Mouse (Mus musculus) heart, embryonic 10.5 days (tissue): ENCODE results near the gene Skap1. TPM values are rescaled to one million over a fixed set of nuclear protein-coding genes. Genes with fewer than 3 reads are reported as not detected.

Experiments used
- DNase-seq: peaks from one replicate; pipeline ENCODE4 v3.0.0-alpha.2; 2017; ENCODE audit warnings: low spot score
- H3K27ac ChIP-seq: fragments of 300-500 bp; sonication (generic); 2 replicates; pipeline ENCODE4 v1.5.1; 2016; ENCODE audit warnings: mild to moderate bottlenecking
- H3K27me3 ChIP-seq: fragments of 300-500 bp; sonication (generic); 2 replicates; pipeline ENCODE4 v1.6.1; 2016; ENCODE audit warnings: mild to moderate bottlenecking; ENCODE audit not compliant: poor library complexity, insufficient read depth, severe bottlenecking
- H3K36me3 ChIP-seq: fragments of 300-500 bp; sonication (generic); 2 replicates; pipeline ENCODE4 v1.6.1; 2016; ENCODE audit warnings: mild to moderate bottlenecking, moderate library complexity
- H3K4me1 ChIP-seq: fragments of 300-500 bp; sonication (generic); 2 replicates; pipeline ENCODE4 v1.6.1; 2016; ENCODE audit warnings: mild to moderate bottlenecking
- H3K4me3 ChIP-seq: fragments of 300-500 bp; sonication (generic); 2 replicates; pipeline ENCODE4 v1.5.1; 2016; ENCODE audit warnings: mild to moderate bottlenecking, moderate library complexity
- H3K9me3 ChIP-seq: fragments of 300-500 bp; sonication (generic); 2 replicates; pipeline ENCODE4 v1.6.1; 2016; ENCODE audit warnings: mild to moderate bottlenecking, moderate library complexity
- WGBS: fragments of 180-500 bp; shearing (Covaris S2); methylation state at CpG from one replicate; pipeline ENCODE4 v1.1.7; 2016; 5-methylcytosine and 5-hydroxymethylcytosine counted together
- polyA plus RNA-seq: library from polyadenylated mRNA; unstranded; fragments of >200 nt; fragmentation: Nextera tagmentation; extraction: Ambion mirVana; gene quantifications from 2 replicates; pipeline ENCODE4 v1.2.1, GENCODE M21; 2016

Skap1 gene
- polyA plus RNA-seq, 1 experiment from 2014 or later = 0.69 TPM

GRCm38 (mm10) chr11:96542003-96542402, 77.6 kb downstream of the Skap1 start:
- no peaks in the 10 kb centered on the region for H3K9me3 ChIP-seq
- H3K27ac ChIP-seq = no peak overlapping the region
- DNase-seq = no peak
- no peaks in the 10 kb centered on the region for H3K4me1 ChIP-seq
- no peak overlapping the region for H3K4me3 ChIP-seq
- no peaks in the 10 kb centered on the region for H3K36me3 ChIP-seq
- WGBS = 64% methylated on average over 7 of the region's 7 CpGs
- H3K27me3 ChIP-seq = peaks cover 51% of the 10 kb centered on the region

GRCm38 (mm10) chr11:96542561-96542960, 78.2 kb downstream of the Skap1 start:
- DNase-seq = no peak
- Histone ChIP-seq H3K9me3 (no peaks in the 10 kb centered on the region), H3K4me3 (no peak overlapping the region), H3K36me3 (no peaks in the 10 kb centered on the region), H3K4me1 (no peaks in the 10 kb centered on the region), H3K27ac (no peak overlapping the region), H3K27me3 (peaks cover 46% of the 10 kb centered on the region)
- WGBS = 86% methylated on average over 7 of the region's 7 CpGs

- 68% methylated on average over 8 of the region's 8 CpGs for WGBS
- no peaks in the 10 kb centered on the region for H3K36me3 ChIP-seq
- H3K4me3 ChIP-seq = no peak overlapping the region
- no peak overlapping the region for H3K27ac ChIP-seq
- no peak for DNase-seq
- H3K4me1 ChIP-seq = no peaks in the 10 kb centered on the region
- H3K9me3 ChIP-seq = no peaks in the 10 kb centered on the region
- H3K27me3 ChIP-seq = peaks cover 21% of the 10 kb centered on the region
These were observed 82.0 kb downstream of the Skap1 start for GRCm38 (mm10) chr11:96546428-96546827.

DNA sequence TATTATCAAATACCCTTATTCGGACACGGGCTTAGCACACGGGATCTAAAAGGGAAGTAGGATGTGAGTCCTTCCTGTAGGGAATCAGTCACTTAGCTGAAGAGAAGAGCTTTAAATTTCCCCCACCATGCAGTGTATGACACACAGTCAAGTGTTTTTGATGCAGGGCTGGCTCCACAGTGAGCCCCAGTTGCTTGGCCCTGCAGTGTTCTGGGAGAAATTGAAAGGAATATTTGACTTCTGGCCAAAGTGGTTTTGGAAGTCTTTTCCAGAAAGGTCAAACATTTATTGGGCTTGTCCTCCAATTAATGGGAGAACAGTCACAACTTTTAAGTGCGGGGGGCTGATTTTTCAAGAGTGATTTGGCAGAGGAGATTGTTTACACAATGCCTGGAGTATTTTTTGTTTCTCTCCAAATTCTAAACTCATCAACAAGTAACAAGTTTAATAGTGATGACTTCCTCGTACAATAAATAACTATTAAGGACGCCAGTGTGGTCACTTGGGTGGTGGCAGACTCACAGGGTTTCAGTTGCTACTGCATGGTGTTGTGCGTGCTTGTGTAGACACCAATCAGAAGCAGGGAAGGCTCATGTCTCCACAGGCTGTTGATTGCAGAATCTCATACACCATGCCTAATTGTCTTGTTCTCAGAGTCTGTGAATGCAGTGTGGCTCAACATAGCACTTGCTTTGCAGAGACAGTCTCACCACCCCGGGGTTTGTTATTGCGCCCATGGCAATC, 86.7 kb downstream of the Skap1 start:
- Histone ChIP-seq H3K9me3 (no peaks in the 10 kb centered on the region), H3K27me3 (peaks cover 38% of the 10 kb centered on the region), H3K36me3 (no peaks in the 10 kb centered on the region), H3K4me1 (no peaks in the 10 kb centered on the region), H3K27ac (no peak overlapping the region), H3K4me3 (no peak overlapping the region)
- WGBS = 80% methylated on average over 9 of the region's 9 CpGs
- DNase-seq = no peak

DNA sequence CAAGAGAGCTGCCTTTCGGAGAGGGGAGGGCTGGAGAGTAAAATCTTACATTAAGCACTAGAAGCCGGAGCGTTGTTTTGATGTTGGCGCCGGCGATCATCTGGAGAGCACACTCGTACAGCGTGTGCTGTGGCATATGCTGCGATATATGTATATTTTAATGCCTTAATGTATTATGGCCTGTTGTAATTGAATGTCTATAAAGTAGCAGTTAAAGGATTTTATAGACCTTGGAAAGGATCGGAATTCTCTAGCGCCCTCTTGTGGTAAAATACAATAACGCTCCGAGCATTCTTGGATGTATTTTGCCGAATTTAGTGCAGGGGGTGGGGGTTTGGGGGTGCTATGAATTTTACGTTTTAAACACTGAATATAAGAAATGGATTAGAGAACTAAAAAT, 88.7 kb downstream of the Skap1 start:
- H3K4me1 ChIP-seq = no peaks in the 10 kb centered on the region
- H3K27me3 ChIP-seq = peaks cover 40% of the 10 kb centered on the region
- H3K27ac ChIP-seq = no peak overlapping the region
- H3K36me3 ChIP-seq = no peaks in the 10 kb centered on the region
- H3K4me3 ChIP-seq = peak overlapping the region; percentile 24; the same call in 1 of the 2 replicates
- H3K9me3 ChIP-seq = no peaks in the 10 kb centered on the region
- WGBS = 20% methylated on average over 15 of the region's 15 CpGs
- DNase-seq = no peak

DNA sequence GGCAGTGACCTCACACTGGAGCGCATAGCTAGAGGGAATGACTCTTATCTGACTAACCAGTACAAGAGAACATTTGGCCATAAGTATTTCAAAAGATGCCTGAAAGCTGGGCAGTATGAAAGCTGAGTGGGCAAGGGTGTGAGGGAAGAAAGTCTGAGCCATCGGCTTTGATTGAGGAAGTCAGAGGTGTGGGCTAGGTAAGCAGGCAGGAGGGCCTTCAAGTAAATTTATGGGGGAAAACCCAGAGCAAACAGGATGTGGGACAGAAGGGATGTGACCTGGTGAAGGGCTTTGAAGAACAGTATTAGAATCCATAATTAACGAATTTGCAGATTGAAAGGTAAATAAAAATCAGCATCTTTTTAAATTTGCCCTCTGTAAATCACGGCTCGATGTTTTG, 95.8 kb downstream of the Skap1 start:
- Histone ChIP-seq H3K4me1 (no peaks in the 10 kb centered on the region), H3K27ac (no peak overlapping the region), H3K9me3 (peaks cover 2% of the 10 kb centered on the region; the same call in 1 of the 2 replicates), H3K27me3 (peaks cover 22% of the 10 kb centered on the region), H3K4me3 (no peak overlapping the region), H3K36me3 (no peaks in the 10 kb centered on the region)
- DNase-seq = no peak
- 83% methylated on average over 5 of the region's 5 CpGs for WGBS

DNA sequence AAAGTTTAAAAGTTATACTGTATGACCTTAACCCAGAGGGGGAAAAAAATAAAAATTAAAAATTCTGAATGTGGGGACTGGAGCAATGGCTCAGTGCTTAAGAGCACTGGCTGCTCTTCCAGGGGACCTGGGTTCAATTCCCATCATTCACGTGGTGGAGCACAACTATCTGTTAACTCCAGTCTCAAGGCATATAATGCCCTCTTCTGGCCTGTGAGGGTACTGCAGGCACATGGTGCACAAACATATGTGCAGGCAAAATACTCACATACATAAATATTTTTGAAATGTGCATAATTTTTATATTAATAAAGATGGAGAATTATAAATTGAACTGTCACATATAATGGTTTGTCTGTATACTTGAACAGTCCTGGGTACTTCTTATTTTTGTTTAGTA, 99.7 kb downstream of the Skap1 start:
- Histone ChIP-seq H3K27ac (no peak overlapping the region), H3K9me3 (peaks cover 2% of the 10 kb centered on the region; the same call in 1 of the 2 replicates), H3K4me1 (no peaks in the 10 kb centered on the region), H3K27me3 (peaks cover 20% of the 10 kb centered on the region), H3K4me3 (no peak overlapping the region), H3K36me3 (no peaks in the 10 kb centered on the region)
- 54% methylated on average over 1 of the region's 1 CpGs for WGBS
- DNase-seq = no peak

DNA sequence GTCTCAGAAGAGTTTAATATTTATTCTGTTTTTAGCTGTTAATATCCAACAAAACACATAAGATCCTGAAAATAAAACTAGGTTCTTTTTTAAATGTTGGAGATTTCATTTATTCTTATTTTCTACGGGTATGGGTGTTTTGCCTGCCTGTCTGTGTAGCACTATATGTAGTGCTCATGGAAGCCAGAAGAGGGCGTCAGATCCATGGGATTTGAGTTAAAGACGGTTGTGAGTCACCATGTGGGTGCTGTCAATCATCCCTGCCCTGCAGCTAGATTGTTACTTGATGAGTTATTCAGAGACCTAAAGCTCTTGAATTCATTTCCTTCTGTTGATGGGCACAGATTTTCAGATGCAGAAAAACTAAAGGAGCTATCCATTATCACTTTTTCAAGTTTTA, 108.1 kb downstream of the Skap1 start:
- Histone ChIP-seq H3K4me1 (no peaks in the 10 kb centered on the region), H3K4me3 (no peak overlapping the region), H3K27ac (no peak overlapping the region), H3K36me3 (no peaks in the 10 kb centered on the region), H3K27me3 (peaks cover 40% of the 10 kb centered on the region), H3K9me3 (no peaks in the 10 kb centered on the region)
- WGBS = 33% methylated on average over 3 of the region's 3 CpGs
- DNase-seq = no peak

DNA sequence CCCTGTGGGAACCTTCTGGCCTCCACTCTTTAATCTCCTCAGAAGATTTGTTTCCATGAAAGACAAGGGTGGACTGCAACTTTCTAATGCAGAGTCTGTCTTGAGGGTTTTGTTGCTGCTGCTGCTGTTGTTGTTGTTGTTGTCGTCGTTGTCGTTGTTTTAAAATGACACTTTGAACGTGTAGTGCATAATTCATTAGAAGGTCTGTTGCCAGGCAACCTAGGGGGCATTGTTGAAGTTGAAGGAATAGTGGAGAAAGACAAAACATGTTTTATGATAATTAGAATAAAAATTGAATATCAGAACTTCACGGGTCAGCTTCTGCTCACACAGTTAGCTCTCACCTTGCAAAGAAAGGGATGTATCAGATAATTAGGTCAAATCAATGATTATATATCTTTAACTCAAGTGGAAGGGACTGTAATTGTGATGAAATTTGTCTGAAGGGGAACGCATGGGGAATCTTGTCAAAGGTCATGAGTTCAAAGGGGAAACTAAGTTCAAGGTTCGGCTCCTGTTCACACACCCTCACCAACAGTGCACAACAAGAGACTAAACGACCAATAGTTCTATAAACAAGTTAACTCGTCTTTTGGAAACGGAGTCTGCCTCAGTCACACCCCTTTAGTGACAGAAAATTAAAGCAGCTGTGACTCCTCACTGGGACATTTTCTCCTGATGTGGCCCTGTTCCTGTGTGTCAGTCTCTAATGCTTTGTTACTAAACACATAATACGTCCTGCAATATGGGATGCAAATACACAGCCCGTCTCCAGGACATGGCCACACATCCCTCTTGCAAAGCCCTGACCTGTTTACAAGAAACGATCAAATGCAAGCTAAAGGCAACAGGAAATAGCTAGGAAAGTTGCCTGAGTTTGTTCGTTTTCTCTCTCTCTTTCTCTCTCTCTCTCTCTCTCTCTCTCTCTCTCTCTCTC, 112.4 kb downstream of the Skap1 start:
- no peak for DNase-seq
- H3K27me3 ChIP-seq = peaks cover 32% of the 10 kb centered on the region
- 66% methylated on average over 14 of the region's 14 CpGs for WGBS

DNA sequence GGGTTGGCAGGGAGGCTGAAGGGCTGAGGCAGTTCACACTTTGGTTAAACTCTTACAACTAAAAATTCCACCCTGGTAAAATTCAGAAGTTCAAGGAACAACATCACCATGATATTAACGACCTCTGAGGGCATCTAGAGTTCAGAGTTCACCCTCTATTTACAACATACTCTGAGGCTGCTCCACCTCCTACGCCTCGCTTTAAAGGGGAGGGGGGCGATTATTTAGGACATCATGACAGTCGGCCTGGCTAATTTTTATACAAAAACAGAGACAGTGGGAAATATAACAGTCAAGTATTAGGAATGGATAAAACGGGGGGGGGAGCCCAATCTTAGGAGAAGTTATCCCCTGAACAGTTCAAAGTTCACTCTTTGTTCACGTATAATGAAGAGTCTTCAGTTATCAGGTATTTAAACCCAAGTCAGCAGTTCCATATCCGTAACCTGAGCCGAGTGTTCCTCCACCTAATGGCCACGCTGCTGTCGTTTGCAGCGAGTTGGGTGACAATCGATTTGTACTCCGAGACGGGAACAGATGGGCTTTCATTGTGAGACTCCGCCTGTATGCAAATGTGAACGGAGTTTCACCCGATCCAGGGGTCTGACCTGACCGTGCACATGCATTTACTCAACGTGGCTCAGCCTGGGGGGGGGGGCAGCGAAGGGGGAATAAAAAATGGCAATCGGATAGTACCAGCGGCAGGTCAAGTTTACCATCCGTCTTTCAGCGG, 114.3 kb downstream of the Skap1 start:
- DNase-seq = no peak
- Histone ChIP-seq H3K36me3 (no peaks in the 10 kb centered on the region), H3K27me3 (peaks cover 27% of the 10 kb centered on the region), H3K27ac (no peak overlapping the region), H3K4me3 (peak overlapping the region; percentile 31; the same call in 1 of the 2 replicates), H3K4me1 (0 out of 2 replicates have a peak, but pooled peaks cover 4% of the 10 kb centered on the region), H3K9me3 (no peaks in the 10 kb centered on the region)
- 29% methylated on average over 25 of the region's 25 CpGs for WGBS

More for the DNA sequence above, 112.4 kb downstream of the Skap1 start:
- 0 out of 2 replicates have a peak, but pooled peaks cover 4% of the 10 kb centered on the region for H3K4me1 ChIP-seq
- H3K36me3 ChIP-seq = no peaks in the 10 kb centered on the region
- no peaks in the 10 kb centered on the region for H3K9me3 ChIP-seq
- H3K27ac ChIP-seq = no peak overlapping the region
- no peak overlapping the region for H3K4me3 ChIP-seq

DNA sequence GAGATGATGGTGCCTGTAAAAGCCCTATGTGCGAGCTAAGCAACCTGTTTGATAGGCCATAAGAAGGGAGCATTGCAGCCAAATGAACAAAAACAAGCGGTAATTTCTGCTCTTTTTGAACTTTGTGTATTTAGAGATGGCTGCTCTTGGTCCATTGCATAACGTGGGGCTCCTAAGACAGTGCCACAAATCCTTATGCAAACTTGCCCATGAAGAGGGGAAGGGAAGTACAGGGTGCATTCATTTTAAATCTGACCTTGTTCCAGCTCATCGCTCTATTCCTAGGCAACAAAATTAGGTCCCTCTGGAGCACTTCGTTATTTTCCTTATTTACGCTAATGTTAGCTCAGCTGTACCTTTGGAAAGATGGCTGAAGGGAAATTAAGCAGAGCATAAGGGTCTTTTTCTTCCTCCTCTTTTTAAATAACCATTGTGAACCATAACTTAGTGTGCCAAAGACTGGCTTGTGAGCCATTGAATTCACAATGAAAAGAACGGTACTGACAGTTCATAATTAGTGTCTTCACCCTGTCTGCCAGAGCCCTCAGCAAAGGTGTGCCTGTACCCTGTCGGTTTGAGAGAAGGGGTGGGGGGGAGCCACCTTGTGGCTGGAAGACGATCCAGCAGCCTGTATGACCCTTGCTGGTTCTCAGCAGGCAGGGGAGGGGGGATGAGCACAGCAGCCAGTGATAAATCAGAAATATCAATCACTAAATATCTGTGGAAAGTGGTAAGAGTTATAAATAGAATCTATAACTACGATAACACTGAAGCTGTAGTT, 117.4 kb downstream of the Skap1 start:
- Histone ChIP-seq H3K36me3 (no peaks in the 10 kb centered on the region), H3K27me3 (peaks cover 18% of the 10 kb centered on the region), H3K9me3 (no peaks in the 10 kb centered on the region), H3K27ac (no peak overlapping the region), H3K4me1 (0 out of 2 replicates have a peak, but pooled peaks cover 4% of the 10 kb centered on the region), H3K4me3 (no peak overlapping the region)
- WGBS = 50% methylated on average over 10 of the region's 10 CpGs
- no peak for DNase-seq

- no peaks in the 10 kb centered on the region for H3K36me3 ChIP-seq
- 46% methylated on average over 10 of the region's 10 CpGs for WGBS
- no peak for DNase-seq
These were observed 118.2 kb downstream of the Skap1 start for GRCm38 (mm10) chr11:96582595-96582994.

More at GRCm38 (mm10) chr11:96582595-96582994, 118.2 kb downstream of the Skap1 start:
- no peak overlapping the region for H3K4me3 ChIP-seq
- peaks cover 18% of the 10 kb centered on the region for H3K27me3 ChIP-seq
- H3K9me3 ChIP-seq = no peaks in the 10 kb centered on the region
- 0 out of 2 replicates have a peak, but pooled peaks cover 4% of the 10 kb centered on the region for H3K4me1 ChIP-seq
- no peak overlapping the region for H3K27ac ChIP-seq
